Mouse (Mus musculus): Measurements from ENCODE around the gene Faap20. TPM values are rescaled to one million over a fixed set of nuclear protein-coding genes. Genes with fewer than 3 reads are reported as not detected.

Faap20 gene
- polyA plus RNA-seq, 1 experiment from 2014 or later, result 69.7 TPM

DNA sequence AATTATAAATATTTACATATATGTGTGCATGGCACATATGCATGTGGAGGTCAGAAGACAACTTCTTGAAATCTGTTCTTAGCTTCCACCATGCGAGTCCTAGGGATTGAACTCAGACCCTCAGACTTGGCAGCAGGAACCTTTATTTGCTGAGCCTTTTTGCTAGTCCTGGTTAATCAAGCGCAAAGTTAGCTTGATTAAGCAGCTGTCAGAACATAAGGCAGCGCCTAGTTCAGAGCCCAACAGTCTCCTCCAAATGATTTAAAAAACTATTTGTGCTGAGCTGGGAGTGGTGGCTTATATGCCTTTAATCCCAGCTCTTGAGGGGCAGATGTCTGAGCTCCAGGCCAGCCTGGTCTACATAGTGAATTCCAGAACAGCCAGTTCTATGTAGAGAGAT is 1.5 kb downstream of the Faap20 start:
- Histone ChIP-seq H3K9me3 (replicated peaks) (no peaks in the 10 kb centered on the region), H3K27ac (replicated peaks) (peak overlapping the region; percentile 97; the same call in 1 of the 2 replicates), H3K36me3 (peaks cover 5% of the 10 kb centered on the region; the same call in 1 of the 2 replicates), H3K4me3 (replicated peaks) (peak overlapping the region; percentile 64), H3K4me1 (peaks cover 53% of the 10 kb centered on the region), H3K4me2 (peak overlapping the region; percentile 95), H3K9ac (replicated peaks) (0 out of 2 replicates have a peak overlapping the region, but pooled peaks have one; percentile 11), H3K27me3 (replicated peaks) (no peaks in the 10 kb centered on the region)
- ATAC-seq (ENCODE audit: low FRiP score), result no peak
- 59% methylated on average over 3 of the region's 3 CpGs for WGBS

DNA sequence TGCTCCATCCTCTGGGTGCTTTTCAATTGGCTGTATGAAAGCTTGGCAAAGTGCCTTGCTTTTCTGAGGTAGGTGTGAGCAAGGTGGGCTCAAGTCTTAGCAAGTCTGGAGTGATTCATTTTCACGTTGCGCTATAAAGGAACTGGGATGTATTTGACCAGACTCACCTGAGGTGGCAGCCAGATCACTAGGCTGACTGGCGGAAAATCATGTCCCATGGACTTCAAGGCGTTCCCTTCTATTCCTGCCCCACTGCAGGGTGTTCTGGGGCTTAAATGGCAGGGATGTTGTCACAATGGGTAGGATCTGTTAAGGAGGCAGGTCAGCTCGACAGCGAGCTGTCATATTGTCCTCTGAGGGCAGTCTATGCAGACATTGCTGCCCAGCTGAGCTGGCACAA is 2.7 kb downstream of the Faap20 start:
- H3K9ac ChIP-seq (replicated peaks), result 0 out of 2 replicates have a peak overlapping the region, but pooled peaks have one; percentile 11
- no peaks in the 10 kb centered on the region for H3K9me3 ChIP-seq (replicated peaks)
- 82% methylated on average over 6 of the region's 6 CpGs for WGBS
- ATAC-seq (ENCODE audit: low FRiP score), result no peak
- H3K4me3 ChIP-seq (replicated peaks), result no peak overlapping the region
- no peak overlapping the region for H3K27ac ChIP-seq (replicated peaks)
- H3K4me2 ChIP-seq, result peak overlapping the region; percentile 19
- H3K27me3 ChIP-seq (replicated peaks), result no peaks in the 10 kb centered on the region
- H3K4me1 ChIP-seq, result peaks cover 45% of the 10 kb centered on the region
- peaks cover 8% of the 10 kb centered on the region; the same call in 1 of the 2 replicates for H3K36me3 ChIP-seq

DNA sequence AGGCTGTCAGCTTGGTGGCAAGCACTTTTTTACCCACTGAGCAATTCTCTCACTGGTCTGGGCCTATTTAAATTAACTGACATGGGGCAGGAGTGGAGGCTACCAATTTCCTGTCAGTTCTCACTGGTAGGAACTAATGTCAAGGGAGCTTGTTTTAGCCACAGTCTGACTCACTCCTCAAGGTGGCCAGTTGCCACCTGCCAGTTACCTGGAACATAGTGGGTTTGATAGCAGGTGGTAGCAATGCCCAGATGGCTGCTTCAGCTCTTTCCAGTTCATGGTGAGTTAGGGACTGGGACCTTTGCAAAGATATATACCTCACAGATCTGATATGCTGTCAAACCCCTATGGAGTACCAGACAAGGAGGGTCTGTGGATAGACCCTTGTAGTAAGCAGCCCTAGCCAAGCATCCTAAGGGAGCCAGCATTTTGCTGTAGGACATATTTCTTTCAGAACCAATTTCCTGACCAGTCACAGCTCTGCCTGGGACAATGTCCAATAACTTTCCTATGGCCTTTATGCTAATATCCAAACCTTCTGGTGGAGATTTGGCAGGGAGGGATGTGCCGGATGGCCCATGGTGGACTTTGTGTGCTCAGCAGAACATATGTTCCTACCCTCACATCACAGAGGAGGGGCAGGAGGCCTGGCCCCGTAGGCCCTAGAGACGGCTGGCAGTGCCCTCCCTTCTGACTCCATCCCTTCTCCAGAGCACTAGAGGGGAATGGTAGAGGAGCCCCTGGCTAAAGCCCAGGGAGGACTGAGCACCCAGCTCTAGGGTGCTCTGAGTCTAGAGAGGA is 15.1 kb downstream of the Faap20 start:
- Histone ChIP-seq H3K9me3 (replicated peaks) (no peaks in the 10 kb centered on the region), H3K4me1 (no peaks in the 10 kb centered on the region), H3K36me3 (peaks cover 28% of the 10 kb centered on the region), H3K27ac (replicated peaks) (no peak overlapping the region), H3K9ac (replicated peaks) (no peak overlapping the region), H3K4me3 (replicated peaks) (no peak overlapping the region), H3K4me2 (no peak overlapping the region), H3K27me3 (replicated peaks) (no peaks in the 10 kb centered on the region)
- WGBS, result 78% methylated on average over 3 of the region's 3 CpGs
- no peak for ATAC-seq (ENCODE audit: low FRiP score)

DNA sequence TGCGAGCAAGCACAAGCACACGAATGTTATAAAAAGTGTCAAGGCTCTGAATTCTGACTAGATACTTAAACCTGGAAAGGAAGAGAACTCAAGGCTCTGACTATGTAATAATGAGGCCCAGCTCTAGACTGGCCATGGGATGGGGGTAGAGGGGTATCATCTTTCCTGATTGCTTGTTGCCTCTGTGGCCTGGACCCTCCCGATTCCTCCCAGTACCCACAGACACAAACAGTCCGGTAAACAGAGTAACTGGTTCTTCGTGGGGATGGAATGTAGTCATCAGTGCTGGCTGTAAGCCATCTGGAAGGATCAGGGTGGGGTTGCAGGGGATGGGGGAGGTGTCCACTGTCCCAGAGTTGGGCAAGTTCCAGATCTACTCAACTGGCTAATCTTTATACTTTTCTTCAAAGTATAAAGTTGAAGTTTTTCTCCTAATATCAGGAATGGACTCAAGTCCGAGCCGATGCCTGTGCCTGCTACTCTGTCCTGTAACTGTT is 17.5 kb downstream of the Faap20 start:
- H3K27me3 ChIP-seq (replicated peaks), result no peaks in the 10 kb centered on the region
- no peak overlapping the region for H3K9ac ChIP-seq (replicated peaks)
- no peak for ATAC-seq (ENCODE audit: low FRiP score)
- peaks cover 38% of the 10 kb centered on the region for H3K36me3 ChIP-seq
- no peaks in the 10 kb centered on the region for H3K9me3 ChIP-seq (replicated peaks)
- no peaks in the 10 kb centered on the region for H3K4me1 ChIP-seq
- no peak overlapping the region for H3K4me2 ChIP-seq
- H3K4me3 ChIP-seq (replicated peaks), result no peak overlapping the region
- no peak overlapping the region for H3K27ac ChIP-seq (replicated peaks)
- 81% methylated on average over 7 of the region's 7 CpGs for WGBS

DNA sequence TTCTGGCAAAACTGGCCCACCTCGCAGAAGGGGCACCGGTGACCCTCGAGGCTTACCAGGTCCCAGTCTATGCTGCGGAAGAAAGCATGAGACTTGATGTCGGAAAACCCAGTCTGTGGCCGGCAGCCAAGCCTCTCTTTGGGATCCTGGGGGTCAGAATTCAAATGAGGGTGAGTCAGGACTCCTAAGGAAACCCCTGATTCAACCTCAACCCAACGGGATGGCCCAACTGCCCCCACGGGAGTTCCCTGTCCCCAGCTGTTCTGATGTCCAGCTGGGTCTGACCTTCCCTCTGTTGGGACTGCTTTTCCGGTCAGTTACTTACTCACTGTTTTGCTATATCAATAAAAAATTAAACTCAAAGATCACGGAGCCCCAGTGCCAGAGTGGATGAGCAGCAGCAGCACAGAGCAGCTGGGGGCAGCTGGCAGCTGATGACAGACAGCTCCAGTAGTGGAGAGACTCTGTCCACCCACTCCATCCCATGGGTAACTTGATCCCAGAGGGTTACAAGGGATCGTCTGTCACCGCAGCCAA is 18.1 kb downstream of the Faap20 start:
- H3K4me3 ChIP-seq (replicated peaks), result no peak overlapping the region
- ATAC-seq (ENCODE audit: low FRiP score), result no peak
- H3K27me3 ChIP-seq (replicated peaks), result no peaks in the 10 kb centered on the region
- 64% methylated on average over 12 of the region's 12 CpGs for WGBS
- H3K9ac ChIP-seq (replicated peaks), result no peak overlapping the region
- H3K4me1 ChIP-seq, result no peaks in the 10 kb centered on the region
- H3K9me3 ChIP-seq (replicated peaks), result no peaks in the 10 kb centered on the region
- H3K36me3 ChIP-seq, result peaks cover 38% of the 10 kb centered on the region
- no peak overlapping the region for H3K27ac ChIP-seq (replicated peaks)
- no peak overlapping the region for H3K4me2 ChIP-seq

DNA sequence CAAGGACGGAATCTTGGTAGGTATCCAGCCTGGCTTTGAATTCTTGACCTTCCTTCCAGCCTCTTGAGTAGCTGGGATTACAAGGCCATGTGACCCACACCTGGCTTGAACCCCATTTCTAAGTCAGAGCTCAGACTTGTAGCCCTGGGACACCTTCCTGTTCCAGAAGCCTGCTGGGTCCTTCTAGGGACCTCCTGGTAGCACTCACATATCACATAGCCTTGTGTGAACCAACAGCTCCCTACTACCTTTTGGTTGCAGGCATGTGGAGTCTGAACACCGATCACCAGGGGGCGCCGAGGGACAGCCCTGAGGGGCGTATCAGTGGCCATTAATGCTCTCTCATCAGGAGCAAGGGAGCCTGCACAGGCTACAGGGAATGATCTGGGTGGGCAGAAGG is 18.8 kb downstream of the Faap20 start:
- H3K4me2 ChIP-seq, result no peak overlapping the region
- WGBS, result 33% methylated on average over 5 of the region's 5 CpGs
- H3K4me3 ChIP-seq (replicated peaks), result no peak overlapping the region
- no peak overlapping the region for H3K9ac ChIP-seq (replicated peaks)
- no peaks in the 10 kb centered on the region for H3K4me1 ChIP-seq
- no peaks in the 10 kb centered on the region for H3K27me3 ChIP-seq (replicated peaks)
- H3K27ac ChIP-seq (replicated peaks), result no peak overlapping the region
- no peak for ATAC-seq (ENCODE audit: low FRiP score)
- H3K9me3 ChIP-seq (replicated peaks), result no peaks in the 10 kb centered on the region
- H3K36me3 ChIP-seq, result peaks cover 38% of the 10 kb centered on the region

DNA sequence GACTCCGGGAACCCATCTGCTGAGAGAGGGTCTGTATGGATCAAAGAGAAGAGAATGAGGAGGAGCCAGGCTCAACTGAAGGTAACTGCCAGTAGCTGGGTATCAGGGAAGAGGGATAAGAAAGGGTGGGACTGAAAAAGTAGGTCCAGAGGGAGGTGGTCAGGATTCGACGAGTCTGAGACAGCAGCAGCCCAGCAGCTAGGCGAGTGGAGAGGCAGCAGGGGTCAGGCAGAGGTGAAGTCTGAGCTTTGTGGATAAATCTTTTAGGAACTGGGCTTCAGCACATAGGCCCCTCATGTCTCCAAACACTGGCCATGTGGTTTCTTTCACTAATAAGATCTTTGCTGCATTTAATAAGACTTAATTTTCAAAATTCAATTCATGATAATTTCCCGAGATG is 24.8 kb downstream of the Faap20 start:
- H3K36me3 ChIP-seq, result peaks cover 32% of the 10 kb centered on the region
- H3K4me3 ChIP-seq (replicated peaks), result no peak overlapping the region
- H3K9me3 ChIP-seq (replicated peaks), result no peaks in the 10 kb centered on the region
- peaks cover 4% of the 10 kb centered on the region; the same call in 1 of the 2 replicates for H3K4me1 ChIP-seq
- H3K9ac ChIP-seq (replicated peaks), result no peak overlapping the region
- H3K27me3 ChIP-seq (replicated peaks), result no peaks in the 10 kb centered on the region
- WGBS, result 51% methylated on average over 5 of the region's 5 CpGs
- no peak overlapping the region for H3K27ac ChIP-seq (replicated peaks)
- no peak overlapping the region for H3K4me2 ChIP-seq
- no peak for ATAC-seq (ENCODE audit: low FRiP score)

DNA sequence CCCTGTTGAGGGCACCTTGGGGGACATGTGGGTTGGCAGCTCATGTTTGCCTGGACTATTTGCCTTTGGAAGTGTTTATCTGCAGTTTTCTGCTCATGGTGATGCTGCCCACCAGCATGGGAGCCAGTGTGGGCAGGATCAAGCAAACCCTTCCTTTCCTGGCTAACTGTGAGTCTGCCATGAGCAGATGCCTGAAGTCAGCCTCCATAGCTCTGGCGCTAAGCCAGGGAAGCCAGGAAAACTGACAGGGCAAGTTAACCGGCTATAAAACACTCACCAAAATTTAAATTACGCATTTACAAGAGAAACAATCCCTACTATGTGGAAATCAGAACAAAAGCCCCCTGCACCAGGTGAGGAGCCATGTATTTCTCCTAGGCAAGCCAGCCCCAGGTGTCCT is 25.2 kb downstream of the Faap20 start:
- no peak overlapping the region for H3K27ac ChIP-seq (replicated peaks)
- 58% methylated on average over 3 of the region's 3 CpGs for WGBS
- H3K4me1 ChIP-seq, result peaks cover 4% of the 10 kb centered on the region; the same call in 1 of the 2 replicates
- no peak overlapping the region for H3K4me2 ChIP-seq
- ATAC-seq (ENCODE audit: low FRiP score), result no peak
- no peaks in the 10 kb centered on the region for H3K27me3 ChIP-seq (replicated peaks)
- H3K9ac ChIP-seq (replicated peaks), result no peak overlapping the region
- no peaks in the 10 kb centered on the region for H3K9me3 ChIP-seq (replicated peaks)
- H3K4me3 ChIP-seq (replicated peaks), result no peak overlapping the region
- H3K36me3 ChIP-seq, result peaks cover 34% of the 10 kb centered on the region

DNA sequence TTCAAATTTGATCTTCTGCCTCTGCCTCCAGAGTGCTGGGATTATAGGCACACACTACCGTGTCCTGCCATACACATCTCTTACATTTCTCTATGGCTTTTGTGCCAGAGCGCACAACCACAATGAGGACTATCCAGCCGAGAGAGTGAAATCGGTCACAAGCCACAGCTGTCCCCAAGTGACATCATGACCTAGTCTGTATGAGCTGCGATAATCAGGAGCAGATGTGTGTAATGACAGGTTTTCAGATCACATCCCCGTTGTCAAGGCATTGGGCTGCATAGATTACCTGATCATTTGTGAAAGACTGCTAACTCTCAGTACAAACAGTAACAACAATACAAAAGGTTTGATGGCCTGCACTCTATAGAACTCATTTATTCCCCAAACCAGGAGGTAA is 28.4 kb downstream of the Faap20 start:
- H3K4me2 ChIP-seq, result no peak overlapping the region
- no peak overlapping the region for H3K9ac ChIP-seq (replicated peaks)
- WGBS, result 64% methylated on average over 6 of the region's 6 CpGs
- H3K9me3 ChIP-seq (replicated peaks), result no peaks in the 10 kb centered on the region
- 0 out of 2 replicates have a peak, but pooled peaks cover 11% of the 10 kb centered on the region for H3K36me3 ChIP-seq
- no peak for ATAC-seq (ENCODE audit: low FRiP score)
- H3K4me3 ChIP-seq (replicated peaks), result no peak overlapping the region
- no peak overlapping the region for H3K27ac ChIP-seq (replicated peaks)
- H3K4me1 ChIP-seq, result peaks cover 20% of the 10 kb centered on the region
- no peaks in the 10 kb centered on the region for H3K27me3 ChIP-seq (replicated peaks)

DNA sequence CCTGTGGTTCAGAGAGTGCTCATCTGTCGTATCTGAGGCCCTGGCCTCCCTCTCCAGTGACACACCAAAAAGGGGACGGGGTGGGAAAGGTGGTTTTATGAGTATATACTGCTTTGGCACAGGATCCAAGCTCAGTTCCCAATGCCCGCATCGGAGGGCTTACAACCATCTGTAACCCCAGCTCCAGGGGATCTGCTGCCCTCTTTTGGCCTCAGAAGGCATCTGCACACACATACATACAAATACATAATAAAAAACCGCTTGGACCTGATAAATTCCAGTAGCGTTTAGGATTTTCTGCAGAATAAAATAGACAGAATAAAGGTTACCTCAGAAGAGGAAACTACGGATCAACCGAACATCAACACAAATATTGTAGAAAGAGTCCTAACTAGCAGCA is 29.5 kb downstream of the Faap20 start:
- H3K36me3 ChIP-seq, result 0 out of 2 replicates have a peak, but pooled peaks cover 11% of the 10 kb centered on the region
- no peaks in the 10 kb centered on the region for H3K27me3 ChIP-seq (replicated peaks)
- no peak for ATAC-seq (ENCODE audit: low FRiP score)
- no peak overlapping the region for H3K4me3 ChIP-seq (replicated peaks)
- H3K9ac ChIP-seq (replicated peaks), result no peak overlapping the region
- no peak overlapping the region for H3K27ac ChIP-seq (replicated peaks)
- WGBS, result 81% methylated on average over 8 of the region's 8 CpGs
- no peak overlapping the region for H3K4me2 ChIP-seq
- H3K9me3 ChIP-seq (replicated peaks), result no peaks in the 10 kb centered on the region
- H3K4me1 ChIP-seq, result peaks cover 31% of the 10 kb centered on the region

DNA sequence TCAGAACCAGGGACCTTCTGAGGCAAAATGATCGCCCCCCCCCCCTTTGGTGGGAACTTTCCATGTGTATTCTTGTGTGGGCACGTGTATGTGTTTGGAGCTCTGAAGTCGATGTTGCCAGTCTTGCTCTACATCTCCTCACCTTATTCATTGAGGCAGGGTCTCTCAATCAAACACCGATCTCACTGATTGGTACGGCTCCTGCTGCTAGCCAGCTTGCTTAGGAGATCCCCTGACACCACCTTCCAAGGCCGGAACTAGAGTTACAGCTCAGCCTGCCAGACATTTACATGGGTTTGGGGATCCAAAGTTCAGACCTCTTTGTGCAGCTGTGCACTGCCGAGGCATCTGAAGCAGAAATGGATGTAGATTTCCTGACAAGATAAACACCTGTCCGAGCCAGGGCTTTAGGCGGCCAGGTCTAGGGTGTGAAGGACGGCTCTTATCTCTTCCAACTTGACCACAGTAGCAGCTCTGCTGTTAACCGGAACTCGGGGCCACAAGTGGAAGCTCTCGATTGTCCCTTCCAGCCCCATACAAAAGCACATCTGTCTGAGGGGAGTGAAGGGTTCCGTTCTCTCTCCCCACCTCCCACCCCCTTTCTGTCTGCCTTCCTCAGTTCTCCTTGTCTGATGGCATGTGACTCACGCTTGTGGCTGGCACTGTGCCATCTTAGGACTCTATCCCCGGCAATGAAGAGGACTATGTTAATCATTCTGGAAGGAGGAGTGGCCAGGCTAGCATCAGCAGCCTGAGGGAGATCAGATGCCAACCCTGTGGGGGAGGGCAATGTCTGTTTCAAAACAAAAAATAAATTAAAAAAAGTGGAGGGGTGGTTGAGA is 30.5 kb downstream of the Faap20 start:
- no peak for ATAC-seq (ENCODE audit: low FRiP score)
- H3K36me3 ChIP-seq, result peaks cover 14% of the 10 kb centered on the region; the same call in 1 of the 2 replicates

More for the DNA sequence above, 30.5 kb downstream of the Faap20 start:
- Histone ChIP-seq H3K9me3 (replicated peaks) (no peaks in the 10 kb centered on the region), H3K4me1 (peaks cover 27% of the 10 kb centered on the region), H3K9ac (replicated peaks) (no peak overlapping the region), H3K27me3 (replicated peaks) (no peaks in the 10 kb centered on the region), H3K4me2 (no peak overlapping the region), H3K27ac (replicated peaks) (no peak overlapping the region), H3K4me3 (replicated peaks) (no peak overlapping the region)
- WGBS, result 74% methylated on average over 16 of the region's 16 CpGs
